Mouse (Mus musculus): ENCODE data around the gene Zfp462. TPM values are rescaled to one million over a fixed set of nuclear protein-coding genes. Genes with fewer than 3 reads are reported as not detected.

The Zfp462 gene
- polyA plus RNA-seq, 1 experiment from 2014 or later, result 16.3 TPM

GRCm38 (mm10) chr4:55117839-55118487 lies 173.1 kb downstream of the Zfp462 start:
- H3K9ac ChIP-seq, result no peak overlapping the region
- no peak overlapping the region for H3K4me3 ChIP-seq
- 63% methylated on average over 10 of the region's 10 CpGs for WGBS
- no peaks in the 10 kb centered on the region for H3K4me1 ChIP-seq
- no peaks in the 10 kb centered on the region for H3K36me3 ChIP-seq
- no peak for ATAC-seq (ENCODE audit: low FRiP score)
- H3K27me3 ChIP-seq, result no peaks in the 10 kb centered on the region
- H3K9me3 ChIP-seq (replicated peaks), result no peaks in the 10 kb centered on the region
- no peak overlapping the region for H3K27ac ChIP-seq
- H3K4me2 ChIP-seq (replicated peaks), result no peak overlapping the region

- Histone ChIP-seq H3K4me3 (no peak overlapping the region), H3K27ac (no peak overlapping the region), H3K4me1 (peaks cover 8% of the 10 kb centered on the region; the same call in 1 of the 2 replicates), H3K4me2 (replicated peaks) (no peak overlapping the region), H3K27me3 (no peaks in the 10 kb centered on the region), H3K9me3 (replicated peaks) (no peaks in the 10 kb centered on the region), H3K36me3 (no peaks in the 10 kb centered on the region), H3K9ac (no peak overlapping the region)
- ATAC-seq (ENCODE audit: low FRiP score), result no peak
- WGBS, result 81% methylated on average over 2 of the region's 2 CpGs
These were observed 176.3 kb downstream of the Zfp462 start for GRCm38 (mm10) chr4:55121126-55121525.

GRCm38 (mm10) chr4:55121952-55122351 lies 177.1 kb downstream of the Zfp462 start:
- Histone ChIP-seq H3K4me2 (replicated peaks) (no peak overlapping the region), H3K9me3 (replicated peaks) (no peaks in the 10 kb centered on the region), H3K36me3 (no peaks in the 10 kb centered on the region), H3K27me3 (no peaks in the 10 kb centered on the region), H3K9ac (no peak overlapping the region), H3K27ac (no peak overlapping the region), H3K4me3 (no peak overlapping the region), H3K4me1 (peaks cover 8% of the 10 kb centered on the region; the same call in 1 of the 2 replicates)
- ATAC-seq (ENCODE audit: low FRiP score), result no peak
- WGBS, result 46% methylated on average over 6 of the region's 6 CpGs

GRCm38 (mm10) chr4:55124126-55124525 lies 179.3 kb downstream of the Zfp462 start:
- Histone ChIP-seq H3K4me3 (no peak overlapping the region), H3K27ac (no peak overlapping the region), H3K36me3 (no peaks in the 10 kb centered on the region), H3K27me3 (no peaks in the 10 kb centered on the region), H3K9me3 (replicated peaks) (no peaks in the 10 kb centered on the region), H3K4me1 (peaks cover 8% of the 10 kb centered on the region; the same call in 1 of the 2 replicates), H3K9ac (no peak overlapping the region), H3K4me2 (replicated peaks) (no peak overlapping the region)
- 92% methylated on average over 3 of the region's 3 CpGs for WGBS
- ATAC-seq (ENCODE audit: low FRiP score), result no peak

GRCm38 (mm10) chr4:55125048-55125737 lies 180.3 kb downstream of the Zfp462 start:
- 45% methylated on average over 11 of the region's 11 CpGs for WGBS
- Histone ChIP-seq H3K36me3 (no peaks in the 10 kb centered on the region), H3K4me3 (no peak overlapping the region), H3K4me1 (peaks cover 8% of the 10 kb centered on the region; the same call in 1 of the 2 replicates), H3K9me3 (replicated peaks) (no peaks in the 10 kb centered on the region), H3K9ac (no peak overlapping the region), H3K4me2 (replicated peaks) (no peak overlapping the region), H3K27me3 (no peaks in the 10 kb centered on the region), H3K27ac (no peak overlapping the region)
- no peak for ATAC-seq (ENCODE audit: low FRiP score)

- WGBS, result 80% methylated on average over 4 of the region's 4 CpGs
- Histone ChIP-seq H3K36me3 (no peaks in the 10 kb centered on the region), H3K27ac (no peak overlapping the region), H3K4me1 (peaks cover 8% of the 10 kb centered on the region; the same call in 1 of the 2 replicates), H3K9me3 (replicated peaks) (no peaks in the 10 kb centered on the region), H3K4me3 (no peak overlapping the region), H3K27me3 (no peaks in the 10 kb centered on the region), H3K4me2 (replicated peaks) (no peak overlapping the region), H3K9ac (no peak overlapping the region)
- no peak for ATAC-seq (ENCODE audit: low FRiP score)
These were observed 180.8 kb downstream of the Zfp462 start for GRCm38 (mm10) chr4:55125738-55126054.

GRCm38 (mm10) chr4:55127228-55127901 lies 182.5 kb downstream of the Zfp462 start:
- H3K4me1 ChIP-seq, result peaks cover 8% of the 10 kb centered on the region; the same call in 1 of the 2 replicates
- no peak overlapping the region for H3K27ac ChIP-seq
- 88% methylated on average over 9 of the region's 9 CpGs for WGBS
- no peaks in the 10 kb centered on the region for H3K27me3 ChIP-seq
- no peak overlapping the region for H3K4me2 ChIP-seq (replicated peaks)
- ATAC-seq (ENCODE audit: low FRiP score), result no peak
- H3K9me3 ChIP-seq (replicated peaks), result no peaks in the 10 kb centered on the region
- H3K36me3 ChIP-seq, result no peaks in the 10 kb centered on the region
- no peak overlapping the region for H3K9ac ChIP-seq
- no peak overlapping the region for H3K4me3 ChIP-seq

- Histone ChIP-seq H3K36me3 (no peaks in the 10 kb centered on the region), H3K4me3 (no peak overlapping the region), H3K4me1 (peaks cover 8% of the 10 kb centered on the region; the same call in 1 of the 2 replicates), H3K4me2 (replicated peaks) (no peak overlapping the region), H3K27me3 (no peaks in the 10 kb centered on the region), H3K9ac (no peak overlapping the region), H3K27ac (no peak overlapping the region), H3K9me3 (replicated peaks) (no peaks in the 10 kb centered on the region)
- no peak for ATAC-seq (ENCODE audit: low FRiP score)
- 86% methylated on average over 13 of the region's 13 CpGs for WGBS
These were observed 183.4 kb downstream of the Zfp462 start for GRCm38 (mm10) chr4:55128088-55128835.

Data from hindbrain, embryonic 12.5 days (tissue).